20 mouse cellular contexts compared by ENCODE assay signal in genomic region chr3:129697691-129698090, GRCm38 (mm10).
"Had no signal": no experiment of that assay in that cellular context is flagged by ENCODE, and none has a peak within 500 bp of the region (broad histone marks: within the 10 kb centered on the region; RNA-seq: fewer than 3 reads in every experiment).

No protein-coding gene starts in this region.

- H3K4me1 ChIP-seq: limb, embryonic 12.5 days; limb, embryonic 15.5 days; midbrain, embryonic 12.5 days; midbrain, embryonic 15.5 days; neural tube, embryonic 13.5 days had no signal

- H3K9me3 ChIP-seq: limb, embryonic 12.5 days; limb, embryonic 15.5 days; midbrain, embryonic 12.5 days; midbrain, embryonic 15.5 days; neural tube, embryonic 13.5 days had no signal

- H3K9ac ChIP-seq: limb, embryonic 12.5 days; limb, embryonic 15.5 days; liver, embryonic 14.5 days; liver, postnatal 0 days; lung, embryonic 14.5 days; midbrain, embryonic 12.5 days; midbrain, embryonic 15.5 days; neural tube, embryonic 13.5 days had no signal

- H3K27me3 ChIP-seq: limb, embryonic 12.5 days; limb, embryonic 15.5 days; midbrain, embryonic 12.5 days; midbrain, embryonic 15.5 days; neural tube, embryonic 13.5 days had no signal

- H3K4me3 ChIP-seq: limb, embryonic 12.5 days; limb, embryonic 15.5 days; midbrain, embryonic 12.5 days; midbrain, embryonic 15.5 days; myocyte; neural tube, embryonic 13.5 days had no signal

- H3K36me3 ChIP-seq: limb, embryonic 15.5 days; midbrain, embryonic 12.5 days; midbrain, embryonic 15.5 days had no signal

- ATAC-seq: intestine, postnatal 0 days; liver, postnatal 0 days; lung, postnatal 0 days; midbrain, embryonic 15.5 days had no signal

- DNase-seq: kidney, adult 8-10 months; kidney, postnatal 14 days; kidney, postnatal 4 days; left cerebral cortex, postnatal 4 days; liver, postnatal 0 days; lung, embryonic 14.5 days; right cerebral cortex, postnatal 25 days; spleen, adult 18-20 months; thymus, postnatal 25 days had no signal

- H3K27ac ChIP-seq: limb, embryonic 12.5 days; limb, embryonic 15.5 days; liver, embryonic 14.5 days; macrophage; midbrain, embryonic 12.5 days; midbrain, embryonic 15.5 days; neural tube, embryonic 13.5 days had no signal

- H3K4me2 ChIP-seq: limb, embryonic 12.5 days; limb, embryonic 15.5 days; liver, embryonic 11.5 days; lung, embryonic 14.5 days; midbrain, embryonic 12.5 days; midbrain, embryonic 15.5 days; neural tube, embryonic 13.5 days had no signal
